ENCODE assay signal across 11 mouse cellular contexts in the genomic region with DNA sequence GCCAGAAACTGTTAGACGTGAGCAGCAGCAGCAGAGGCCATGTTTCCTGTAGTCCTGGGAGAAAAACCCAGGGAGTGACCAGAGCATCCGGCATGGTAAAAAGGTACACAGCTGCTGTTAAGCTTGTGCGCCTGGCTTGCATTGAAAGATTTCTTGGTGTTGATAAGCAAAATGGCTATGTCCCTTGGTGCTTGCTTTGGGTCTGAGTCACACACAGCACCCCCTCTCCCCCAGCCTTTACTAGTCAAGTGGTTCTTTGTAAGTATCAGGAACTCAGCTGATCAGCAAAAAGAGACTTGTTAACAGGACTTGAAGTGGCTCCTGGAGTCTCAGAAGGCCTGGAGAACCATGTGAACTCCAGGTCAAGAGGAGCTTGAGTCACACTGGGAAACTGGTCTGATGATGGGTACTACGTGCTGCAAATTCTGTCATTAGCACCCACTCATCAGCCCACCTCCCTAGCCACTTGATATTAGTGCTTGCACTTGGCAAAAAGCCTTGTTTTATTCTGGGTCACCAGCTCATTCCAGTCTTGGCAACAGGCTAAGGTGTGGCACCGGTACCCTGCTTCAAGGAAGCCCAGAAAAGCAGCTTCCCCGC. TPM values are rescaled to one million over a fixed set of nuclear protein-coding genes. Genes with fewer than 3 reads are reported as not detected.
DNase-seq lines count a peak whose midpoint lies in the region; ATAC-seq and TF ChIP-seq lines count a peak whose summit lies in the region.
"Had no signal": no experiment of that assay in that cellular context is flagged by ENCODE, and none has a peak within 500 bp of the region (broad histone marks: within the 10 kb centered on the region; RNA-seq: fewer than 3 reads in every experiment).

No protein-coding gene starts in this region.

- no peaks in the 10 kb centered on the region for H3K27me3 ChIP-seq in intestine, embryonic 15.5 days (replicated peaks)
- no peaks in the 10 kb centered on the region for H3K27me3 ChIP-seq in intestine, postnatal 0 days (replicated peaks; ENCODE audit: control insufficient read depth, insufficient read depth, low read length)
- H3K27me3 ChIP-seq in heart, postnatal 0 days (ENCODE audit: control insufficient read depth, insufficient read depth, low read length): no peaks in the 10 kb centered on the region

- no peak for TF ChIP-seq POLR2A in bone marrow macrophage, adult 2 months (IDR thresholded peaks at IDR 0.05; ENCODE audit: borderline replicate concordance, low read depth, low read length)

- TF ChIP-seq EP300 in heart, postnatal 0 days (IDR thresholded peaks at IDR 0.05; ENCODE audit: low read depth): no peak

- no peak for TF ChIP-seq CTCF in intestine, postnatal 0 days (IDR thresholded peaks at IDR 0.05; ENCODE audit: low read depth)
- TF ChIP-seq CTCF in bone marrow macrophage, adult 2 months (IDR thresholded peaks at IDR 0.05; ENCODE audit: low read depth, low read length): 0 out of 2 replicates have a peak, but pooled peaks have one; percentile 17
- no peak for TF ChIP-seq CTCF in heart, postnatal 0 days (IDR thresholded peaks at IDR 0.05; ENCODE audit: low read depth)

- 82% methylated on average over 6 of the region's 6 CpGs for WGBS in intestine, embryonic 15.5 days
- 78% methylated on average over 6 of the region's 6 CpGs for WGBS in intestine, postnatal 0 days
- 27% methylated on average over 6 of the region's 6 CpGs for WGBS in heart, postnatal 0 days

- no peak overlapping the region for H3K9ac ChIP-seq in intestine, embryonic 15.5 days
- H3K9ac ChIP-seq in intestine, postnatal 0 days (ENCODE audit: low read depth, low read length): no peak overlapping the region
- no peak overlapping the region for H3K9ac ChIP-seq in heart, postnatal 0 days (replicated peaks; ENCODE audit: low read depth, low read length)

- peaks cover 21% of the 10 kb centered on the region for H3K36me3 ChIP-seq in intestine, embryonic 15.5 days
- H3K36me3 ChIP-seq in intestine, postnatal 0 days (ENCODE audit: control insufficient read depth, insufficient read depth): peaks cover 42% of the 10 kb centered on the region
- H3K36me3 ChIP-seq in heart, postnatal 0 days (replicated peaks; ENCODE audit: control insufficient read depth, insufficient read depth, low read length): peaks cover 28% of the 10 kb centered on the region

- H3K4me3 ChIP-seq in intestine, embryonic 15.5 days (replicated peaks): no peak overlapping the region
- H3K4me3 ChIP-seq in intestine, postnatal 0 days (ENCODE audit: low read depth, low read length): no peak overlapping the region
- H3K4me3 ChIP-seq in bone marrow macrophage, adult 2 months (ENCODE audit: insufficient read depth, low read length): peak overlapping the region; percentile 53
- H3K4me3 ChIP-seq in heart, postnatal 0 days (ENCODE audit: low read depth, low read length): no peak overlapping the region
- H3K4me3 ChIP-seq: hindbrain, embryonic 10.5 days; limb, embryonic 10.5 days had no signal

- no peaks in the 10 kb centered on the region for H3K4me1 ChIP-seq in intestine, embryonic 15.5 days (replicated peaks)
- H3K4me1 ChIP-seq in intestine, postnatal 0 days (replicated peaks; ENCODE audit: control insufficient read depth, insufficient read depth, low read length): no peaks in the 10 kb centered on the region
- peaks cover 42% of the 10 kb centered on the region for H3K4me1 ChIP-seq in bone marrow macrophage, adult 2 months (ENCODE audit: control insufficient read depth, insufficient read depth, low read length)
- peaks cover 12% of the 10 kb centered on the region for H3K4me1 ChIP-seq in heart, postnatal 0 days (ENCODE audit: control insufficient read depth, insufficient read depth)
- H3K4me1 ChIP-seq: hindbrain, embryonic 10.5 days had no signal

- peak overlapping the region; percentile 7; the same call in 1 of the 2 replicates for H3K27ac ChIP-seq in intestine, embryonic 15.5 days
- no peak overlapping the region for H3K27ac ChIP-seq in intestine, postnatal 0 days (ENCODE audit: low read depth, low read length)
- H3K27ac ChIP-seq in bone marrow macrophage, adult 2 months (ENCODE audit: insufficient read depth, low read depth, low read length): peak overlapping the region; percentile 98
- H3K27ac ChIP-seq in heart, postnatal 0 days (ENCODE audit: low read depth): peak overlapping the region; percentile 72
- H3K27ac ChIP-seq: hindbrain, embryonic 10.5 days; limb, embryonic 10.5 days had no signal

- peak; percentile 51 for DNase-seq in heart, postnatal 0 days (ENCODE audit: low spot score)
- peak; percentile 18 for DNase-seq in lung, postnatal 14 days
- no peak for DNase-seq in urinary bladder, postnatal 4 days (ENCODE audit: low spot score in 2 of 2)
- DNase-seq in layer of hippocampus, adult 9-10 months (ENCODE audit: low spot score): no peak
- no peak for DNase-seq in B cell, adult 2 months

- ATAC-seq in intestine, embryonic 15.5 days: no peak
- no peak for ATAC-seq in intestine, postnatal 0 days
- peak; percentile 50 for ATAC-seq in heart, postnatal 0 days (ENCODE audit: insufficient read depth, low read depth)
- ATAC-seq: CD4-positive, CD25-positive, alpha-beta regulatory T cell, adult 4 months had no signal

- no peaks in the 10 kb centered on the region for H3K9me3 ChIP-seq in intestine, embryonic 15.5 days
- H3K9me3 ChIP-seq in intestine, postnatal 0 days (ENCODE audit: control insufficient read depth): no peaks in the 10 kb centered on the region
- H3K9me3 ChIP-seq in heart, postnatal 0 days (replicated peaks; ENCODE audit: control insufficient read depth, low read length): no peaks in the 10 kb centered on the region
- H3K9me3 ChIP-seq: hindbrain, embryonic 10.5 days; limb, embryonic 10.5 days had no signal

- H3K4me2 ChIP-seq in intestine, embryonic 15.5 days (replicated peaks): no peak overlapping the region
- H3K4me2 ChIP-seq in intestine, postnatal 0 days (replicated peaks; ENCODE audit: low read depth): no peak overlapping the region
- H3K4me2 ChIP-seq in heart, postnatal 0 days (ENCODE audit: low read depth, low read length): 0 out of 2 replicates have a peak overlapping the region, but pooled peaks have one; percentile 10

RNA-seq across cellular contexts. Expression of gene Igsf6, which starts 0.5 kb away (rescaled TPM):
- polyA plus RNA-seq in intestine, embryonic 15.5 days (2015; fragmentation: Nextera tagmentation; extraction: Ambion mirVana): 3.0 TPM in 2 replicates
- 1.3 and 1.8 TPM in 2 replicates for polyA plus RNA-seq in intestine, postnatal 0 days (2015; fragmentation: Nextera tagmentation; extraction: Ambion mirVana)
- 188 and 191 TPM in 2 replicates for polyA plus RNA-seq in bone marrow macrophage, adult 2 months (2012; ENCODE audit: insufficient read depth, insufficient read length, missing spikeins)
- 1.6 TPM in 1 of 2 replicates, not detected in the other for total RNA-seq in heart, postnatal 0 days (2014; rRNA removed; ENCODE audit: low replicate concordance)
- polyA plus RNA-seq in heart, postnatal 0 days (2015; fragmentation: Nextera tagmentation; extraction: Ambion mirVana): 1.1 TPM in 2 replicates

RNA-seq across cellular contexts. Expression of gene Otoa, which starts 6.5 kb away (rescaled TPM):
- 0.18 and 0.20 TPM in 2 replicates for polyA plus RNA-seq in intestine, embryonic 15.5 days (2015; fragmentation: Nextera tagmentation; extraction: Ambion mirVana)
- 0.10 and 0.17 TPM in 2 replicates for polyA plus RNA-seq in intestine, postnatal 0 days (2015; fragmentation: Nextera tagmentation; extraction: Ambion mirVana)
- polyA plus RNA-seq in bone marrow macrophage, adult 2 months (2012; ENCODE audit: insufficient read depth, insufficient read length, missing spikeins): not detected in 2 replicates
- 0.08 and 0.11 TPM in 2 replicates for total RNA-seq in heart, postnatal 0 days (2014; rRNA removed; ENCODE audit: low replicate concordance)
- 0.25 and 0.46 TPM in 2 replicates for polyA plus RNA-seq in heart, postnatal 0 days (2015; fragmentation: Nextera tagmentation; extraction: Ambion mirVana)
- polyA plus RNA-seq: CD4-positive, CD25-positive, alpha-beta regulatory T cell, adult 4 months; limb, embryonic 10.5 days had no signal

RNA-seq across cellular contexts. Expression of gene Mettl9, which starts 40.7 kb away (rescaled TPM):
- 145 and 158 TPM in 2 replicates for polyA plus RNA-seq in intestine, embryonic 15.5 days (2015; fragmentation: Nextera tagmentation; extraction: Ambion mirVana)
- polyA plus RNA-seq in intestine, postnatal 0 days (2015; fragmentation: Nextera tagmentation; extraction: Ambion mirVana): 85.4 and 89.4 TPM in 2 replicates
- 40.7 and 43.4 TPM in 2 replicates for polyA plus RNA-seq in bone marrow macrophage, adult 2 months (2012; ENCODE audit: insufficient read depth, insufficient read length, missing spikeins)
- total RNA-seq in heart, postnatal 0 days (2014; rRNA removed; ENCODE audit: low replicate concordance): 44.8 and 52.8 TPM in 2 replicates
- 81.2 and 82.4 TPM in 2 replicates for polyA plus RNA-seq in heart, postnatal 0 days (2015; fragmentation: Nextera tagmentation; extraction: Ambion mirVana)

Comparison
In these comparisons a context has a peak if more than half of its experiments do, and no peak if none do; other contexts are left out.
1. DNase-seq: peak in heart, postnatal 0 days (single experiment) and lung, postnatal 14 days (single experiment); none in urinary bladder, postnatal 4 days (0 of 2), layer of hippocampus, adult 9-10 months (single experiment) and B cell, adult 2 months (0 of 2).
2. RNA of gene Igsf6, which starts 0.5 kb away (polyA plus RNA-seq): 188 to 191 TPM in bone marrow macrophage, adult 2 months; 3.0 TPM in intestine, embryonic 15.5 days, 1.3 to 1.8 TPM in intestine, postnatal 0 days and 1.1 TPM in heart, postnatal 0 days; every median in the first group is over 10 times any median in the second.